Mouse (Mus musculus): Measurements from ENCODE around the gene Pdxp.

Gene Pdxp

GRCm38 (mm10) chr15:78957021-78957420 is 43.3 kb downstream of the Pdxp start:
- ATAC-seq (ENCODE audit: insufficient number of reproducible peaks, low FRiP score, low TSS enrichment): no peak

DNA sequence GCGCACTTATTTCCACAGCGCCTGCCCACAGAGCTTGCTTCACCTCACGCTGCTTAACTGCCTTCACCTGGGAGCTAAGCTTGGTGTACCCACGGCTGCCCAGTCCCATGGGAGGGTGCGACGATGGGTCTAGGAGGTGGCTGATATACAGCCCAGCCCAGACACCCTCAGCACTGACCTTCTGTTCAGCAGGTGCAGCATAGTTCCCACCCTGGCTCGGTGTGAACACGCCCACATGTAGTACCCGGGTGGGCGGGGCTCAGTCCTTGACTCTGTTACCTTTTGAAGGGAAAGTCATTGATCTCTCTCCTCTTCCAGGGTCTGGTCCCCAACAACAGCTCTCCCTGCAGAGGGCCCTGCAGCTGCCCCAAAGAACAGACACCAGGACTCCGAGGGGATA is 45.8 kb downstream of the Pdxp start:
- no peak for ATAC-seq (ENCODE audit: insufficient number of reproducible peaks, low FRiP score, low TSS enrichment)

DNA sequence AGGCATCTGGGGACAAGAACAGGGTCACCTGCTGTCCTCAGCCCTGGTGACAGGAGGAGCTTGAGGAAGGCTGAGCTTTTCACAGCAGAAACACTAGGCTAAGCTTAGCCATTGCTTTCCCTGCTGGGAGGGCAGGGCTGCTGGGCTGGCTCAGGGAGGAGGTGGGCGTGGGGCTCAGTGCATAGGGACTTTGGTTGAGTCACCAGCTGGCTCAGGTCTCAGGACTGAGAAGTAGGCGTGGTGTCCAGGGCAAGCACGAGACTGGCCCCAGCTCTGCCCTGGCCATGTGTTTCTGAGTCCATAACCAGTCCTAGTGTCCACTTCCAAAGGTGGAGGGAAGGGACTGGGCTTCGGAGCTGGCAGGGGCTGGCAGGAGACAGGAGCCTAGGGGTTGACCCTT is 46.4 kb downstream of the Pdxp start:
- no peak for ATAC-seq (ENCODE audit: insufficient number of reproducible peaks, low FRiP score, low TSS enrichment)

DNA sequence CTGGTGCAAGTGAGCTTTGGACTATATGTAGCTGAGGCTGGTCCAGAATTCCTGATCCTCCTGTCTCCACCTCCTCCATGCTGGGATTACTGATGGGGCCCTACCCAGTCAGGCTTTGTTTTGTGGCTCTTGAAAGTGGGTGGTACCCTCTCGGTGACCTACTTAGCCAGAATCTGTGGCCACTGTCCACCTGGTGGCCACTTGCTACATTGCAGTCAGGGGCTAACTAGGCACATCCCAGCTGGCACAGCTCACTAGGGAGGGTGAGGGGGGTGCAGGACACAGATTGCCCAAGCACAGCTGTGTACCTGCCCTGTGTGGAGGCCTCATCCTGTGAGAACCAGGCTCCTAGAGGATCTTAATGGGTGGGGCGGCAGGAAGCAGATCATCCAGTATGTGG is 49.2 kb downstream of the Pdxp start:
- peak; percentile 84 for ATAC-seq (ENCODE audit: insufficient number of reproducible peaks, low FRiP score, low TSS enrichment)

All from cerebellum, adult (tissue).